Mouse (Mus musculus): ENCODE data around the gene Cpb2. TPM values are rescaled to one million over a fixed set of nuclear protein-coding genes. Genes with fewer than 3 reads are reported as not detected.

The Cpb2 gene
- total RNA-seq (2014; rRNA removed; ENCODE audit: low replicate concordance) (not detected in 2 replicates), polyA plus RNA-seq (2015; fragmentation: Nextera tagmentation; extraction: Ambion mirVana) (not detected in 2 replicates)

- ATAC-seq (ENCODE audit: insufficient read depth, low read depth): no peak
- H3K27ac ChIP-seq (ENCODE audit: low read depth): no peak within 1 kb of the TSS
- H3K4me2 ChIP-seq (ENCODE audit: low read depth, low read length): no peak within 1 kb of the TSS
- no peak for DNase-seq (ENCODE audit: low spot score)
- no peaks in the 10 kb centered on the region for H3K9me3 ChIP-seq (replicated peaks; ENCODE audit: control insufficient read depth, low read length)
- no peak within 1 kb of the TSS for H3K4me3 ChIP-seq (ENCODE audit: low read depth, low read length)
- no peak within 1 kb of the TSS for H3K9ac ChIP-seq (replicated peaks; ENCODE audit: low read depth, low read length)
- no peaks in the 10 kb centered on the region for H3K27me3 ChIP-seq (ENCODE audit: control insufficient read depth, insufficient read depth, low read length)
- no peaks in the 10 kb centered on the region for H3K36me3 ChIP-seq (replicated peaks; ENCODE audit: control insufficient read depth, insufficient read depth, low read length)
- TF ChIP-seq CTCF (IDR thresholded peaks at IDR 0.05; ENCODE audit: low read depth) (no peak), EP300 (IDR thresholded peaks at IDR 0.05; ENCODE audit: low read depth) (no peak)
- no peaks in the 10 kb centered on the region for H3K4me1 ChIP-seq (ENCODE audit: control insufficient read depth, insufficient read depth)
- WGBS: 81% methylated on average over 5 of the region's 5 CpGs
Observed at GRCm38 (mm10) chr14:75242087-75242486, at the start of gene Cpb2. Gene Cpb2 (plus strand): TSS chr14:75242287.

- TF ChIP-seq EP300 (IDR thresholded peaks at IDR 0.05; ENCODE audit: low read depth) (no peak), CTCF (IDR thresholded peaks at IDR 0.05; ENCODE audit: low read depth) (no peak)
- no peak for ATAC-seq (ENCODE audit: insufficient read depth, low read depth)
- H3K9me3 ChIP-seq (replicated peaks; ENCODE audit: control insufficient read depth, low read length): no peaks in the 10 kb centered on the region
- no peak overlapping the region for H3K4me2 ChIP-seq (ENCODE audit: low read depth, low read length)
- no peaks in the 10 kb centered on the region for H3K4me1 ChIP-seq (ENCODE audit: control insufficient read depth, insufficient read depth)
- H3K9ac ChIP-seq (replicated peaks; ENCODE audit: low read depth, low read length): no peak overlapping the region
- H3K4me3 ChIP-seq (ENCODE audit: low read depth, low read length): no peak overlapping the region
- no peaks in the 10 kb centered on the region for H3K36me3 ChIP-seq (replicated peaks; ENCODE audit: control insufficient read depth, insufficient read depth, low read length)
- 73% methylated on average over 10 of the region's 10 CpGs for WGBS
- DNase-seq (ENCODE audit: low spot score): no peak
- no peaks in the 10 kb centered on the region for H3K27me3 ChIP-seq (ENCODE audit: control insufficient read depth, insufficient read depth, low read length)
- no peak overlapping the region for H3K27ac ChIP-seq (ENCODE audit: low read depth)
Observed at GRCm38 (mm10) chr14:75192427-75192826, 49.7 kb upstream of the Cpb2 start.

- Histone ChIP-seq H3K4me1 (ENCODE audit: control insufficient read depth, insufficient read depth) (no peaks in the 10 kb centered on the region), H3K9ac (replicated peaks; ENCODE audit: low read depth, low read length) (no peak overlapping the region), H3K36me3 (replicated peaks; ENCODE audit: control insufficient read depth, insufficient read depth, low read length) (no peaks in the 10 kb centered on the region), H3K27me3 (ENCODE audit: control insufficient read depth, insufficient read depth, low read length) (no peaks in the 10 kb centered on the region), H3K27ac (ENCODE audit: low read depth) (no peak overlapping the region), H3K4me3 (ENCODE audit: low read depth, low read length) (no peak overlapping the region), H3K9me3 (replicated peaks; ENCODE audit: control insufficient read depth, low read length) (no peaks in the 10 kb centered on the region), H3K4me2 (ENCODE audit: low read depth, low read length) (no peak overlapping the region)
- TF ChIP-seq CTCF (IDR thresholded peaks at IDR 0.05; ENCODE audit: low read depth) (no peak), EP300 (IDR thresholded peaks at IDR 0.05; ENCODE audit: low read depth) (no peak)
- DNase-seq (ENCODE audit: low spot score): no peak
- ATAC-seq (ENCODE audit: insufficient read depth, low read depth): no peak
- 80% methylated on average over 10 of the region's 10 CpGs for WGBS
Observed at GRCm38 (mm10) chr14:75192858-75193257, 49.2 kb upstream of the Cpb2 start.

GRCm38 (mm10) chr14:75195530-75195929 lies 46.6 kb upstream of the Cpb2 start:
- TF ChIP-seq EP300 (IDR thresholded peaks at IDR 0.05; ENCODE audit: low read depth): no peak
- no peak for TF ChIP-seq CTCF (IDR thresholded peaks at IDR 0.05; ENCODE audit: low read depth)
- no peaks in the 10 kb centered on the region for H3K4me1 ChIP-seq (ENCODE audit: control insufficient read depth, insufficient read depth)
- no peaks in the 10 kb centered on the region; the same call in 1 of the 2 replicates for H3K36me3 ChIP-seq (replicated peaks; ENCODE audit: control insufficient read depth, insufficient read depth, low read length)
- no peak for ATAC-seq (ENCODE audit: insufficient read depth, low read depth)
- H3K27ac ChIP-seq (ENCODE audit: low read depth): no peak overlapping the region
- WGBS: 88% methylated on average over 5 of the region's 5 CpGs
- no peak overlapping the region for H3K4me2 ChIP-seq (ENCODE audit: low read depth, low read length)
- no peak for DNase-seq (ENCODE audit: low spot score)
- no peaks in the 10 kb centered on the region for H3K27me3 ChIP-seq (ENCODE audit: control insufficient read depth, insufficient read depth, low read length)
- H3K9me3 ChIP-seq (replicated peaks; ENCODE audit: control insufficient read depth, low read length): no peaks in the 10 kb centered on the region
- H3K9ac ChIP-seq (replicated peaks; ENCODE audit: low read depth, low read length): no peak overlapping the region
- no peak overlapping the region for H3K4me3 ChIP-seq (ENCODE audit: low read depth, low read length)

GRCm38 (mm10) chr14:75197027-75197426 lies 45.1 kb upstream of the Cpb2 start:
- Histone ChIP-seq H3K27me3 (ENCODE audit: control insufficient read depth, insufficient read depth, low read length) (no peaks in the 10 kb centered on the region), H3K4me2 (ENCODE audit: low read depth, low read length) (no peak overlapping the region), H3K27ac (ENCODE audit: low read depth) (no peak overlapping the region), H3K36me3 (replicated peaks; ENCODE audit: control insufficient read depth, insufficient read depth, low read length) (no peaks in the 10 kb centered on the region; the same call in 1 of the 2 replicates), H3K9me3 (replicated peaks; ENCODE audit: control insufficient read depth, low read length) (no peaks in the 10 kb centered on the region), H3K4me1 (ENCODE audit: control insufficient read depth, insufficient read depth) (no peaks in the 10 kb centered on the region), H3K9ac (replicated peaks; ENCODE audit: low read depth, low read length) (no peak overlapping the region), H3K4me3 (ENCODE audit: low read depth, low read length) (no peak overlapping the region)
- ATAC-seq (ENCODE audit: insufficient read depth, low read depth): no peak
- TF ChIP-seq CTCF (IDR thresholded peaks at IDR 0.05; ENCODE audit: low read depth) (peak; percentile 93), EP300 (IDR thresholded peaks at IDR 0.05; ENCODE audit: low read depth) (no peak)
- no peak for DNase-seq (ENCODE audit: low spot score)
- WGBS: 41% methylated on average over 5 of the region's 5 CpGs

- Histone ChIP-seq H3K27me3 (ENCODE audit: control insufficient read depth, insufficient read depth, low read length) (no peaks in the 10 kb centered on the region), H3K9ac (replicated peaks; ENCODE audit: low read depth, low read length) (no peak overlapping the region), H3K9me3 (replicated peaks; ENCODE audit: control insufficient read depth, low read length) (no peaks in the 10 kb centered on the region), H3K27ac (ENCODE audit: low read depth) (no peak overlapping the region), H3K36me3 (replicated peaks; ENCODE audit: control insufficient read depth, insufficient read depth, low read length) (no peaks in the 10 kb centered on the region; the same call in 1 of the 2 replicates), H3K4me1 (ENCODE audit: control insufficient read depth, insufficient read depth) (no peaks in the 10 kb centered on the region), H3K4me2 (ENCODE audit: low read depth, low read length) (no peak overlapping the region), H3K4me3 (ENCODE audit: low read depth, low read length) (no peak overlapping the region)
- DNase-seq (ENCODE audit: low spot score): no peak
- WGBS: 27% methylated on average over 7 of the region's 7 CpGs
- TF ChIP-seq CTCF (IDR thresholded peaks at IDR 0.05; ENCODE audit: low read depth) (no peak), EP300 (IDR thresholded peaks at IDR 0.05; ENCODE audit: low read depth) (no peak)
- ATAC-seq (ENCODE audit: insufficient read depth, low read depth): no peak
Observed at GRCm38 (mm10) chr14:75197660-75198059, 44.4 kb upstream of the Cpb2 start.

Measured in heart, postnatal 0 days (tissue).